Mouse (Mus musculus) CH12.LX (cell line): ENCODE results near the gene Dpm2. TPM values are rescaled to one million over a fixed set of nuclear protein-coding genes. Genes with fewer than 3 reads are reported as not detected.

Source experiments
- DNase-seq: peaks from one replicate; pipeline ENCODE4 v3.0.0-alpha.2; 2013; ENCODE audit errors: extremely low read depth
- H3K27ac ChIP-seq: 2 replicates; pipeline ENCODE4 v1.5.1; 2012; ENCODE audit warnings: low read depth, mild to moderate bottlenecking, control low read depth, moderate library complexity; ENCODE audit not compliant: insufficient read depth
- H3K27me3 ChIP-seq: replicated peaks from 2 replicates; pipeline ENCODE3; 2012; ENCODE audit warnings: inconsistent platforms
- H3K36me3 ChIP-seq, 2 experiments: replicated peaks in 1 of 2; 2 replicates each; pipeline versions ENCODE3 to v1.6.1; 2012; ENCODE audit warnings: inconsistent platforms in 1 of 2, low read length in 1 of 2, mild to moderate bottlenecking in 1 of 2, mixed read lengths in 1 of 2, moderate library complexity in 1 of 2; ENCODE audit not compliant: control insufficient read depth in 1 of 2, insufficient read depth in 1 of 2
- H3K4me1 ChIP-seq, 2 experiments: 2 replicates each; pipeline ENCODE4 v1.6.1; 2012; ENCODE audit warnings: inconsistent platforms in 1 of 2, moderate library complexity in 1 of 2; ENCODE audit not compliant: insufficient read depth in 2 of 2, control insufficient read depth in 1 of 2
- H3K4me2 ChIP-seq: 2 replicates; pipeline ENCODE4 v1.6.1; 2012; ENCODE audit warnings: low read depth, mild to moderate bottlenecking, control low read depth; ENCODE audit not compliant: poor library complexity, insufficient read depth, severe bottlenecking
- H3K4me3 ChIP-seq, 3 experiments: fragments of 150-350 bp in 1 of 3; sonication (generic) in 1 of 3; replicated peaks in 1 of 3; 2 replicates each; pipeline versions ENCODE3 to v1.5.1; 2011 to 2012; ENCODE audit warnings: low read depth in 2 of 3, low read length in 2 of 3, mild to moderate bottlenecking in 2 of 3, moderate library complexity in 2 of 3, control low read depth in 1 of 3, improper control_type of control experiment in 1 of 3, inconsistent platforms in 1 of 3, mixed read lengths in 1 of 3; ENCODE audit not compliant: poor library complexity in 1 of 3
- H3K79me2 ChIP-seq: replicated peaks from 2 replicates; pipeline ENCODE4 v1.6.1; 2012; ENCODE audit warnings: mild to moderate bottlenecking, moderate library complexity; ENCODE audit not compliant: control insufficient read depth, poor library complexity, insufficient read depth, severe bottlenecking; ENCODE audit errors: extremely low read depth
- H3K9ac ChIP-seq: 2 replicates; pipeline ENCODE4 v1.6.1; 2012; ENCODE audit warnings: low read depth, mild to moderate bottlenecking, control low read depth, moderate library complexity; ENCODE audit not compliant: insufficient read depth
- H3K9me3 ChIP-seq: replicated peaks from 2 replicates; pipeline ENCODE3; 2012; ENCODE audit warnings: low read length, inconsistent platforms, mixed read lengths
- BHLHE40 ChIP-seq: IDR thresholded peaks from 2 replicates; pipeline ENCODE4 v1.6.1; 2011; ENCODE audit warnings: mild to moderate bottlenecking, low read depth, low read length, improper control_type of control experiment
- CHD1 ChIP-seq: IDR thresholded peaks from 2 replicates; pipeline ENCODE4 v1.6.1; 2012; ENCODE audit warnings: low read depth, low read length, improper control_type of control experiment, inconsistent platforms
- CTCF ChIP-seq, 2 experiments: IDR thresholded peaks in 1 of 2; conservative IDR thresholded peaks in 1 of 2; 2 replicates each; pipeline ENCODE4 v1.5.1; 2011 to 2012; ENCODE audit warnings: low read depth in 2 of 2, low read length in 2 of 2, improper control_type of control experiment in 1 of 2, inconsistent platforms in 1 of 2, mild to moderate bottlenecking in 1 of 2, moderate library complexity in 1 of 2
- E2F4 ChIP-seq: IDR thresholded peaks from 2 replicates; pipeline ENCODE4 v1.6.1; 2011; ENCODE audit warnings: low read depth, low read length, improper control_type of control experiment; ENCODE audit not compliant: insufficient replicate concordance
- ELF1 ChIP-seq: IDR thresholded peaks from 2 replicates; pipeline ENCODE4 v1.6.1; 2014; ENCODE audit warnings: low read depth, mild to moderate bottlenecking, inconsistent platforms, low read length, improper control_type of control experiment
- EP300 ChIP-seq: IDR thresholded peaks from 2 replicates; pipeline ENCODE4 v1.6.1; 2011; ENCODE audit warnings: low read length, improper control_type of control experiment
- ETS1 ChIP-seq: conservative IDR thresholded peaks from 2 replicates; pipeline ENCODE4 v1.6.1; 2012; ENCODE audit warnings: low read depth, mild to moderate bottlenecking, inconsistent platforms, low read length, improper control_type of control experiment, moderate library complexity
- GABPA ChIP-seq: IDR thresholded peaks from 2 replicates; pipeline ENCODE4 v1.6.1; 2012; ENCODE audit warnings: low read depth, low read length, improper control_type of control experiment, inconsistent platforms; ENCODE audit not compliant: insufficient replicate concordance
- HCFC1 ChIP-seq: IDR thresholded peaks from 2 replicates; pipeline ENCODE4 v1.6.1; 2012; ENCODE audit warnings: low read depth, mild to moderate bottlenecking, inconsistent platforms, low read length, improper control_type of control experiment
- JUN ChIP-seq: IDR thresholded peaks from 2 replicates; pipeline ENCODE4 v1.6.1; 2011; ENCODE audit warnings: low read depth, mild to moderate bottlenecking, low read length, improper control_type of control experiment, moderate library complexity; ENCODE audit not compliant: insufficient read depth
- KAT2A ChIP-seq: IDR thresholded peaks from 2 replicates; pipeline ENCODE4 v1.6.1; 2012; ENCODE audit warnings: low read length, improper control_type of control experiment, inconsistent platforms; ENCODE audit not compliant: insufficient replicate concordance
- MAFK ChIP-seq: IDR thresholded peaks from 2 replicates; pipeline ENCODE4 v1.6.1; 2011; ENCODE audit warnings: low read length, improper control_type of control experiment; ENCODE audit not compliant: insufficient replicate concordance
- MAZ ChIP-seq: IDR thresholded peaks from 2 replicates; pipeline ENCODE4 v1.6.1; 2012; ENCODE audit warnings: low read depth, mild to moderate bottlenecking, inconsistent platforms, low read length, improper control_type of control experiment, moderate library complexity
- MEF2A ChIP-seq: IDR thresholded peaks from 2 replicates; pipeline ENCODE4 v1.6.1; 2014; ENCODE audit warnings: low read depth, mild to moderate bottlenecking, inconsistent platforms, low read length, improper control_type of control experiment, borderline replicate concordance
- MXI1 ChIP-seq: IDR thresholded peaks from 2 replicates; pipeline ENCODE4 v1.6.1; 2011; ENCODE audit warnings: mild to moderate bottlenecking, low read depth, low read length, improper control_type of control experiment
- MYC ChIP-seq: IDR thresholded peaks from 2 replicates; pipeline ENCODE4 v1.6.1; 2011; ENCODE audit warnings: low read depth, mild to moderate bottlenecking, improper control_type of control experiment, low read length
- NELFE ChIP-seq: IDR thresholded peaks from 2 replicates; pipeline ENCODE4 v1.6.1; 2011; ENCODE audit warnings: low read depth, low read length, improper control_type of control experiment
- NRF1 ChIP-seq: IDR thresholded peaks from 2 replicates; pipeline ENCODE4 v1.6.1; 2014; ENCODE audit warnings: low read depth, mild to moderate bottlenecking, inconsistent platforms, low read length, improper control_type of control experiment, moderate library complexity
- PAX5 ChIP-seq: IDR thresholded peaks from 2 replicates; pipeline ENCODE4 v1.6.1; 2012; ENCODE audit warnings: low read length, inconsistent platforms, mixed read lengths
- POLR2A ChIP-seq: IDR thresholded peaks from 2 replicates; pipeline ENCODE4 v1.6.1; 2011; ENCODE audit warnings: low read depth, mild to moderate bottlenecking, improper control_type of control experiment, low read length
- RCOR1 ChIP-seq: conservative IDR thresholded peaks from 2 replicates; pipeline ENCODE4 v1.6.1; 2012; ENCODE audit warnings: low read depth, mild to moderate bottlenecking, inconsistent platforms, low read length, improper control_type of control experiment
- SIN3A ChIP-seq: IDR thresholded peaks from 2 replicates; pipeline ENCODE4 v1.6.1; 2012; ENCODE audit warnings: low read length, improper control_type of control experiment, inconsistent platforms
- SMC3 ChIP-seq: IDR thresholded peaks from 2 replicates; pipeline ENCODE4 v1.6.1; 2011; ENCODE audit warnings: low read depth, low read length, improper control_type of control experiment
- TBP ChIP-seq: conservative IDR thresholded peaks from 2 replicates; pipeline ENCODE4 v1.6.1; 2011; ENCODE audit warnings: low read depth, low read length, improper control_type of control experiment
- TCF12 ChIP-seq: IDR thresholded peaks from 2 replicates; pipeline ENCODE4 v1.6.1; 2014; ENCODE audit warnings: low read depth, mild to moderate bottlenecking, inconsistent platforms, low read length, improper control_type of control experiment
- UBTF ChIP-seq: IDR thresholded peaks from 2 replicates; pipeline ENCODE4 v1.6.1; 2012; ENCODE audit warnings: low read depth, mild to moderate bottlenecking, inconsistent platforms, low read length, improper control_type of control experiment, moderate library complexity
- USF2 ChIP-seq: conservative IDR thresholded peaks from 2 replicates; pipeline ENCODE4 v1.6.1; 2011; ENCODE audit warnings: low read depth, low read length, improper control_type of control experiment
- ZC3H11A ChIP-seq: IDR thresholded peaks from 2 replicates; pipeline ENCODE4 v1.6.1; 2012; ENCODE audit warnings: low read depth, mild to moderate bottlenecking, inconsistent platforms, low read length, improper control_type of control experiment
- ZMIZ1 ChIP-seq: IDR thresholded peaks from 2 replicates; pipeline ENCODE4 v1.6.1; 2012; ENCODE audit warnings: low read depth, mild to moderate bottlenecking, inconsistent platforms, low read length, improper control_type of control experiment
- ZNF384 ChIP-seq: IDR thresholded peaks from 2 replicates; pipeline ENCODE4 v1.6.1; 2012; ENCODE audit warnings: low read depth, low read length, improper control_type of control experiment, inconsistent platforms
- dilution Hi-C: fragments of 300-500 bp; cut with MboI; formaldehyde crosslinking; loops from 2 replicates; pipeline ENCODE4 v1.14.3; 2020; ENCODE audit warnings: low sequenced_read_pairs; ENCODE audit not compliant: extremely low pct_unique_long_range_greater_than_20kb, extremely low pct_ligation_motif_present
- in situ Hi-C: fragments of 300-500 bp; cut with MboI; formaldehyde crosslinking; loops from 3 replicates; pipeline ENCODE4 v1.14.3; 2019; ENCODE audit warnings: low sequenced_read_pairs, low pct_ligation_motif_present, low pct_unique_long_range_greater_than_20kb, mixed read lengths
- polyA plus RNA-seq: library from polyadenylated mRNA; unstranded; fragments of >175 nt; gene quantifications from 2 replicates; pipeline ENCODE4 v1.2.1, GENCODE M21; 2012; ENCODE audit warnings: low read depth; ENCODE audit not compliant: insufficient read length
- total RNA-seq, 2 experiments: library from RNA; depleted of rRNA; stranded (reverse); fragments of 300-350 nt in 1 of 2; fragments of >200 nt in 1 of 2; gene quantifications; 2 replicates each; pipeline ENCODE4 v1.2.3; 2012 to 2014

Gene Dpm2
- total and polyA plus RNA-seq, 3 experiments, result 30.9 to 63.6 (median 33.8) TPM

DNA sequence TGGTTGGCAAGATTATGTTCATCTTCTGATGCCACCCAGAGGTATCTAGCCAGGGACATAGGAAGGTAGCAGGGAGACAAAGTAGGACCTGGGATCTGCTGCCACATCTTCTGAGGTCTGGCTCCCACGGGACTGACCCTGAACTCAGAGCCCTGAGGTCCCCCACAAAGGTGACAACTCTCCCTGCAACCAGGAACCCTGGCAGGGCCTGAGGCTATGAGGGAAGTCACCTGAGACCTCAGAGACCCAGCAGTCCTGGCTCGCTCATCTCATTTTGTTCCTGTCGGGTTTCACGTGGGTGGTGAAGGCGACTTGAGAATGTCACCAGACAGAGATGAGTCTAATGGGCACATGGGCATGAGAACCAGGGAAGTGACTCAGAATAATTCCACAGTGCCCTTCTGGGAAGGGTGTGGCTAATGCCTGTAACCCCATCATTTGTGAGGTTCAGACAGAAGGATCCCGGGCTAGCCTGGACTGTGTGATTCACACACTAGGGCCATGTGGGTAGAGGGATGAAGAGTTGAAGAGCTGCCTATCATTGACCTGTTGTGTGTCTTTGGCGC is 14.6 kb downstream of the Dpm2 start:
- in situ Hi-C loops, result loop anchor here (5.0 kb wide), 1 partner anchor 97 kb away; no protein-coding TSS in a partner anchor
- dilution Hi-C loops, result no loop called here
- no peaks in the 10 kb centered on the region for H3K9me3 ChIP-seq
- DNase-seq, result no peak
- H3K36me3 ChIP-seq, result peaks cover 10 to 18% of the 10 kb centered on the region in 2 experiments
- no peak overlapping the region for H3K27ac ChIP-seq
- H3K4me2 ChIP-seq, result no peak overlapping the region
- no peak overlapping the region for H3K9ac ChIP-seq
- H3K27me3 ChIP-seq, result no peaks in the 10 kb centered on the region
- TF ChIP-seq CTCF (conservative IDR thresholded peaks at IDR 0.05 in 1 of 2, IDR thresholded peaks at IDR 0.05 in 1 of 2; ENCODE audit: low read depth in 2 of 2, low read length in 2 of 2) (no peak), ETS1 (no peak), ZNF384 (no peak), SMC3 (no peak)
- peaks cover 32% of the 10 kb centered on the region for H3K79me2 ChIP-seq
- H3K4me1 ChIP-seq, result peaks cover 20 to 32% of the 10 kb centered on the region in 2 experiments
- no peak overlapping the region for H3K4me3 ChIP-seq

- Histone ChIP-seq H3K79me2 (peaks cover 34% of the 10 kb centered on the region), H3K4me1 (peaks cover 20 to 35% of the 10 kb centered on the region in 2 experiments), H3K4me2 (peak within 1 kb of the TSS; percentile 86), H3K4me3 (peak within 1 kb of the TSS; percentile 72 to 97 (median 82)), H3K9ac (peak within 1 kb of the TSS; percentile 81), H3K9me3 (no peaks in the 10 kb centered on the region), H3K36me3 (peaks cover 13 to 27% of the 10 kb centered on the region in 2 experiments), H3K27me3 (no peaks in the 10 kb centered on the region), H3K27ac (peak within 1 kb of the TSS; percentile 67)
- in situ Hi-C loops (loop anchor here (5.0 kb wide), 1 partner anchor 95 kb away; no protein-coding TSS in a partner anchor), dilution Hi-C loops (no loop called here)
- no peak; the same call in 1 of the 2 replicates for TF ChIP-seq SIN3A
- no peak; the same call in 1 of the 2 replicates for TF ChIP-seq MEF2A
- no peak for TF ChIP-seq MAFK
- TF ChIP-seq ZMIZ1, result peak; percentile 35; the same call in 1 of the 2 replicates
- TF ChIP-seq ETS1, result no peak
- TF ChIP-seq JUN, result no peak
- peak; percentile 59 for TF ChIP-seq ELF1
- TF ChIP-seq USF2, result no peak
- peak; percentile 55; the same call in 1 of the 2 replicates for TF ChIP-seq TCF12
- no peak for TF ChIP-seq ZC3H11A
- TF ChIP-seq TBP, result no peak
- TF ChIP-seq SMC3, result no peak
- no peak for TF ChIP-seq ZNF384
- no peak for TF ChIP-seq BHLHE40
- peak; percentile 90 for TF ChIP-seq UBTF
- TF ChIP-seq HCFC1, result no peak
- peak; percentile 78 for TF ChIP-seq NRF1
- TF ChIP-seq CHD1, result 0 out of 2 replicates have a peak, but pooled peaks have one; percentile 10
- TF ChIP-seq KAT2A, result no peak
- peak; percentile 79 for TF ChIP-seq POLR2A
- peak; percentile 48; the same call in 1 of the 2 replicates for TF ChIP-seq MXI1
- no peak for TF ChIP-seq EP300
- peak; percentile 70 for TF ChIP-seq NELFE
- no peak for TF ChIP-seq MYC
- no peak for TF ChIP-seq PAX5
- no peak for TF ChIP-seq GABPA
- TF ChIP-seq RCOR1, result no peak
- TF ChIP-seq E2F4, result no peak
- peak; percentile 64; the same call in 1 of the 2 replicates for TF ChIP-seq MAZ
- TF ChIP-seq CTCF (conservative IDR thresholded peaks at IDR 0.05 in 1 of 2, IDR thresholded peaks at IDR 0.05 in 1 of 2; ENCODE audit: low read depth in 2 of 2, low read length in 2 of 2), result peak in 1 of 2 experiments; percentile 59; a peak in 2 of 4 replicates
- peak; percentile 93 for DNase-seq
These were observed 16.3 kb downstream of the Dpm2 start, which contains the start of gene St6galnac4 for GRCm38 (mm10) chr2:32586871-32587351. TSS of gene St6galnac4 (plus strand) at chr2:32587095.
